Mouse (Mus musculus) granulocyte monocyte progenitor cell, adult 5-6 weeks (primary cell): Measurements from ENCODE around the gene Tns1. TPM values are rescaled to one million over a fixed set of nuclear protein-coding genes. Genes with fewer than 3 reads are reported as not detected.

ENCODE experiments used
- ATAC-seq: replicated peaks from 2 replicates; pipeline ENCODE4 v1.8.0; 2016; ENCODE audit warnings: mild to moderate bottlenecking, moderate TSS enrichment, inconsistent platforms; ENCODE audit not compliant: poor library complexity, severe bottlenecking
- total RNA-seq, 2 experiments: library from RNA; stranded (forward) in 1 of 2; stranded (reverse) in 1 of 2; fragments of 200-712, 200-1000 nt in 1 of 2; fragments of >200 nt in 1 of 2; fragmentation: Nextera tagmentation in 1 of 2; gene quantifications; 2 replicates each; pipeline ENCODE4 v1.2.3; 2014 to 2017

Tns1 gene
- total RNA-seq (2014; fragmentation: Nextera tagmentation) (10.9 and 29.0 TPM in 2 replicates), total RNA-seq (2017) (3.0 and 4.7 TPM in 2 replicates)

DNA sequence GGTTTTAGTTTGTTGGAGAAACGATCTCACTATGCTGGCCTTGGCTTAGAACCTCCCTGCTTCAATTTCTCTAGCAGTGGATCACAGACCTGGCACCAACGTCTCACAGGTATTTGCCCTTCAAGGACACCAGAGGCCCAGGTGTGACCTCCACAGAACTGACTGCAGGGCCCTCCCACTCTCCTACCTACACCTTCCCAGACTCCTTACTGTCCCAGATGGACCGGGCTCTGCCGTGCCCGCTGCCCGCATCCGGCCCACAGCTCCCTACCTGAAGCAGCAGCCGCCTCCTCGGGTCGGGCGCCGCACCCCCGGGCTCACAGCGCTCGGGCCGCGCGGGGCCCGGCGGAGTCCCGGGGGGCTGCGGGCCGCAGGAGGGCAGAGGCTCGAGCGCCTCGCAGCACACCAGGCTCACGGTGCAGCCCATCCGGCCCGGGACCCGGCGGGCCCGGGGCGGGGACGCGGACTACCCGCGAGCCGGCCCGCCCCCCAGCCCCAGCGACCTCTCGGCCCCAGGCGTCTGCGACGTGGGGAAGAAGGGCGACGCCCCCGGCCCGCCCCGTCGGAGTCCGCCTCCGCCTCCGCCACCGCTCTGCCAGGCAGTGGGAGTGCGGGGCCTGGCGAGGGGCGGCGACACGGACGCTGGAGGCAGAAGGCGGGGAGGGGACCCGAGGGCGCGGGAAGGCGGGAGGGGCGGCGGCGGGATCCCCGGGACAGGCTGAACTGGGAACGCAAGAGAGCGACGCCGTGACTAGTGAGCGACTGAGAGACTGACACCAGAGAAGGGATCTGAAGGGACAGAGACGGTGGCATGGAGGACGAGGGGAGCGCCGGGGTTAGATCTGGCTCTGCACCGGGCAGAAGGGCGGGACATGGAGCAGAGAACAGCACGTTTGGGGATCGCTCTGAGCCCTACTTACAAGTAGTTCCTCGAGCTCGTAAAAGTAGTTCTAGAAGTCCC, at the start of gene Tns1:
Tns1 (minus strand) TSS at position 429 of the 961 bp plus-strand sequence.
- peak; percentile 73 for ATAC-seq

DNA sequence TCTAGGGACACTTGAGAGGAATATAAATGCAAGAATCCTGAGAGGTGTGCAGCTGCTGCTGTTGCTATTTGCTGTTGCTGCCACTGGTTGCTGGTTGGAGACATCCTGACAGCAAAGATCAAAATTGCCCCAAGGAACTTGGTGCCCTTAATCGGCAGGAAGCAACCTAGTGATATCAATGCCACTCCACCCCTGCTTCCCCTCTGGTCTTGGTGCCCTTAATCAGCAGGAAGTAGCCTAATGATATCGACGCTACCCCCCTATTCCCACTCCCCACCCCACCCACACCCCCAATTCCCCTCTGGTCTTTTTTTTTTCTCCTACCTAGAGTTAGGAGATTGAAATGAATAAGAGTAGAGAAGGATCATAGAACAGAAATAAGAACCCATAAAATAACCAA, 48.5 kb upstream of the Tns1 start:
- ATAC-seq, result no peak

DNA sequence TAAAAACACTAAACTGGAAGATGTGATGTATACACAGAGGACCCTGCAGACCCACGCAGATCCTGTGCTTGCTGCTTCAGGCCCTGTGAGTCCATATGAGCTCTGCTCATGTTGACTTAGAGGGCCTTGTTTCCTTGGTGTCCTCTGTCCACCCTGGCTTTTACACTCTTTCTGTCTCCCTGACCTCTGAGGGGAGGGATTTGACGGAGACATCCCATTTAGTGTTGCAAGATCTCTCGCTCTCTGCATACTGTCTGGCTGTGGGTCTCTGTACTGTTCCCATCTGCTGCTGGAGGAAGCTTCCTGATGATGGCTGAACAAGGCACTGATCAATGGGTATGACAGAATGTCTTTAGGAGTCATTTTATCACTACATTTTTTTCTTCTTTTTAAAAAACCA, 45.5 kb upstream of the Tns1 start:
- no peak for ATAC-seq

DNA sequence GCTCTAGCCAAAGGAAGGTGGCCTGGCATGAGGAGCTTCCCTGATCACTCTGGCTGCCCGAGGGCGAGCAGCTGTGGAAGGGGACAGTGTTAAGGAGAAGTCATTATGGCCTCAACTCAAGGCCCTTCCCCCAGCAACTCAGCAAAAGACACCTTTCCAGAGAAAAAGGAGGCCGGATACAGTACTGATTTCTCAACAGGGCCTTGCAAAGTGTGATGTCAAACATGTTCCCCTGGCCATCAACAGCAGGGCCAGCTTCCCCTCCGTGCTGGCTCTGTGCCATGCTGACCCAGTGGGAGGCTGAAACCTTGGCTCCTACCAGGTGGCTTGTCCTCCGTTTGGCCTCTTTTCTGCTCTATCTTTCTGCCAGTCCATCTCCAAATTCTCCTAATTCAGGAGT, 42.9 kb upstream of the Tns1 start:
- peak; percentile 92 for ATAC-seq

DNA sequence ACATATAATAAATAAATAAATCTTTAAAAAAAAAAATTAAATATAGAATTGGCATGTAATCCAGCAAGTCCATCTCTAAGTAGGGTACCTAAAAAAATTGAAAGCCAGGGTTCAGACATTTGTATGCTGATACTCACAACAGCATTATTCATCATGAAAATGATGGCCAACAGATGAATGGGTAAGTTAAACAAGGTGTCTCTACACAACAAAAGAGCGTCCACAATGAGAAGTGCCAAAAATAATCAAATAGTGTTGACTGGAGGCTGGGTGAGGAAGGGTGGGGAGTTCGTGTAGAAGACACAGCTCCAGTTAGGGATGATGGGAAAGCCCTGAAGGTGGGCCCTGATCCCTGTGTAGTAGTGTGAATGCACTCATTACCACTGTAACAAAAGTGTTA, 35.8 kb upstream of the Tns1 start:
- no peak for ATAC-seq

DNA sequence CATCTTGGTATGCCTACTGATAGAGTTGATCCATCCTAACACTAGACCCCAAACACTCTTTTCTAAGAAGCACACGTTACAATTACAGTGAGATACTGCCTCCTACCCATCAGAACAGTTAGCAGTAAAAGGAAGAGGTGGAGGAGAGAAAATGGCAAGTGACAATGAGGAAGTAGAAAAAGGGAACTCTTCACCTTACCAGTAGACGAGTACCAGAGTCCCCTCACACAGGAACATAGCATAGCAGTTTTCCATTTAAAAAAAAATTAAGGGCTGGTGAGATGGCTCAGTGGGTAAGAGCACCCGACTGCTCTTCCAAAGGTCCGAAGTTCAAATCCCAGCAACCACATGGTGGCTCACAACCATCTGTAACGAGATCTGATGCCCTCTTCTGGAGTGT, 35.4 kb upstream of the Tns1 start:
- ATAC-seq, result peak; percentile 61

DNA sequence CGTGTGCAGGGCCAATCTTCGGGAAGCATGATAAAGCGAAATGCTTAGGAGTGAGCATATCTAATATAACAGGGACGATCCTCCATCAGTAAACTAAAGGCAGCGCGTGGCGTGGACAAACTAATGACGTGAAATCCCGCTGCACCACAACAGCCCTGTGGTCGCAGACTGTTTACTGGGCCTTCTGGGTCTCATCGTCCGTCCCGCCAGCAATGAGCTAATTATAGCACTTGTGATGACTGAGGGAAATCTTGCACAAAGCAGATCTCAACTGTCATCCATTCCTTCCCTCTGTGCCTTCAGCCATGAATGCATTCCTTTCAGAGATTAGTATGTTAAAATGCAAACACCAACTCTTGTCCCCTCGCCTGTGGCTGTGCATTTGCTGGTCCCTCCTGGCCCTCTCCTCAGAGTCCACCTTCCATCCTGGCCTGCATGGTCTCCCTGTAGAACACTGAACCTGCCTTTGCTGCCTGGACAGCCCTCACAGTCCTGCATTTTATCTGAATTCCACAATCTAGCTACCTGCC, 32.2 kb upstream of the Tns1 start:
- ATAC-seq, result peak; percentile 43

DNA sequence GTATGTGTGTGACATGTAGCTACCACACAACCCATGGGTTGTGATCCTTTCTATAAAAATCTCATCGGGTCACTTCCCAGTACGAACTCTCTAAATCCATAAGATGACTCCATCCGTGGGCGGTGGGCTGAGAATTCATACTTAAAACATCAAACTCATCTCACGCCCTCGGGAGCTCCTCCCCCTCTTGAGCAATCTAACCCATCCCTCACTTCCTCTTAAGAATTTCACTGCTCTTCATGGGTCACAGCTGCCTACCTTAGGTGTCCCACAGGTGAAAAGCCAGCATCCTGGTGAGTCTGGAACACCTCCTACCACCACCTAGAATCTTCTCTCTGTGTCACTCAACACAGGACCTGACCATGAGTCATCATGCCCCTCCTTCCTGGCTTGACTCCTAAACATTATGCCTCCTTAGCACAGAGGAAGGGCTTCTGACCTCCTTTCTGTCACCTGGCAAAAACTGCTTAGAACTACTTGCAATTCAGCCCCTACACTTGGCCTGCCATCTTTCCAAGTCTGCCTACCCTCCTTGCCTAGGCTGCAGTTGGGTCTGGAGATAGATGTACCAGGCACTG, 31.3 kb upstream of the Tns1 start:
- peak; percentile 54 for ATAC-seq

DNA sequence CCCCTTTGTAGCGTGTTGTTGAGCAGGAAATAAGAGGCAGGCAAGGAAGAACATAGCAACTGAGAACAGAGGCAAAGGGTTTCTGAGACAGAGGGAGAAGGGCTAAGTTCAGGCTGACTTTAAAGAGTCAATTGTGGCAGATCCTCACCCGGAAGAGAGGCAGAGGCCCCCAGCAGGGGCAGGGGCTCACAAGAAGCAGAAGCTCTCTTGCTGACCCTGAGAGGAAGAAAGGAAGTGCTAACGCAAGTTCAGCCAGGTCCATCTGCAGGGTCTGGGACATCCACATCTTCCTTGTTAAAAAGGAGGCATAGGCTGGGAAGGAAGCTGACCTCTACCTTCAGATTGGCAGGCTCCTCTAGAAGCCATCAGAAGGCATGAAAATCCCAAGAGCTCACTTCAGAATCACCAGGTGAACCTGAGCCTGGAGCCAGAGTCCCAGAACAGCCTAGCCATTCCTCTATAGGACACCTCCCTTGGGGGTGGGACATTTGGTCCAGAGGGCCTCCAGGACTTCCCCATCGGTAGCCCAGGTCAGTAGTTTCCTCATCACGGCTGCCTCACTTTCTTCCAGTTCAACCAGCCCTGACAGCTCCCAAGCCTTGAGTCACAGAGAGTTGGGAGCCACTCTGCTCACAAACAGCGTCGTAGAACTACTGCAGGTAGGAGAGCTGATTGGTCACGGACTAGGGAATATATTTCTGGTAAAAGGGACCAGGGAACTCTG, 29.4 kb upstream of the Tns1 start, which contains the start of gene Cxcr2:
Cxcr2 (plus strand) TSS at position 529 of the 724 bp plus-strand sequence.
- ATAC-seq, result peak; percentile 20; the same call in 1 of the 2 replicates

DNA sequence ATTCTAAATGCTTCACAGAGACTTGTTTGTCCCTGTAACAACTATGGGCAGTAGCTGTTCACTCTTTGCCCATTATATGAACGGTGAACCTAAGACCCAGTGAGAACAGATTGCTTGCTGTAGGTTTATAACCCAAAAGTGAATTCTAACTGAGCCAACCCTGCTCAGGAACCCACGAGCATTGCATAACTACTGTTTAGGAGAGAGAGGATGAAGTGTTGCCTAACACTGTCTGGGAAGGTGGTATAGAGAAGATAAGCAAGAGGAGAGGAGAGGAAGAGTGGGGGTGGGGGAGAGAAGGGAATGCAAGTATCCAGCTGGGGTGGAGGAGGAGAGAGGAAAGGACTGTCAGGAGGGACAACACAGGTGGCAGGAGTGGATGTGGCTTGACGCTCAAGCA, 26.8 kb upstream of the Tns1 start:
- peak; percentile 57 for ATAC-seq

DNA sequence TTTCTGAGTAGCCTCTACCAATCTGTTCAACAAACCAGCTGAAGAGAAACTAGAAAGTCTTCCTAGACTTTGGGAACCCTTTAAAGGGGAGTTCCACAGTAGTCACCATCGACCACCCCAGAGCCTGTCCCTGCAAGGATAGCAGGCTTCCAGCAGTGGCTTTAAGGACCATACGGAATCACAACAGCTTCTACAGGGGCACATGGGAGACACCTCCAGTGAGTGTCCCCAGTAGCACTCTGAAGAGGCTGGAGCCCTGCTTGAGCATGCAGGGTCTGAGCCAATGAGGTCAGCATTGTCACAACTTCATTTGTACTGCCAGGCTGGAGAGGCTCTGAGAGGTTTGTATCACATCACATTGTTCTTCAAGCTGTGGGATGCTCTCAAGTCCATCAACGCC, 25.9 kb upstream of the Tns1 start:
- ATAC-seq, result no peak

DNA sequence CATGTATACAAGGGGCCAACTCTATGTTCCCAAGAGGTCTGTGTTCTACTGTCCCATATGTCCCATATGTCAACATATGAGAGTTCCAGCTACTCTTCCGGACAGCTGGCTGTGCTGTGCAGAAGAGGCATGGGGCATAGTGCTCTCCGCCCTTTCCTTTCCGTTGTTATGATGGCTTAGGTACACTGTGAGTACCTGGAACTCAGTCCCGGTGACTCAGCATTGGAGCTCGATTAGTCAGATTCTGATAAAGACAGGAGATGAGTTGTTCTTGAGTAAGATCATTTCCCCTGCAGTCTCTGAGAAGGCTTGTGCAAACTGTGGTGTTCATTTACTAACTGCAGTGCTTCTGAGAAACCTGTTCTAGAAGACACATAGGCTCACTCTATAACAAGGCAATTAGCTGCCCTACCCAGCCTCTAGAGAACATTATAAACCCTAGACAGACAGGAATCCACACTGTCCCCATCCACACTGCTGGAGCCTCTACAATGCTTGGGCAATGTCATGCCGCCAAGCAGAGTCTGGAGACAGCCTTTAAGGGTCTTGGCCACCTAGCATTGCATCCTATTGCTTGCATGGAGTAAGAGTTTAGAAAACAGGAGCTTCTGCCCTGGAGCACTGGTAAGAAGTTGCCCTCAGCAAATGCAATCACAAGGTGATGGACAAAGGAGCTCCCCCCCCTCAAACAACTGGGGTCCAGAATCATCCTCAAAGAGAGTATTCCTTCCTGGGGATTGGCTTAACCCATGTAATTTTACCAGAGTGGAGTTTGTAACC, 25.0 kb upstream of the Tns1 start:
- ATAC-seq, result peak; percentile 19

DNA sequence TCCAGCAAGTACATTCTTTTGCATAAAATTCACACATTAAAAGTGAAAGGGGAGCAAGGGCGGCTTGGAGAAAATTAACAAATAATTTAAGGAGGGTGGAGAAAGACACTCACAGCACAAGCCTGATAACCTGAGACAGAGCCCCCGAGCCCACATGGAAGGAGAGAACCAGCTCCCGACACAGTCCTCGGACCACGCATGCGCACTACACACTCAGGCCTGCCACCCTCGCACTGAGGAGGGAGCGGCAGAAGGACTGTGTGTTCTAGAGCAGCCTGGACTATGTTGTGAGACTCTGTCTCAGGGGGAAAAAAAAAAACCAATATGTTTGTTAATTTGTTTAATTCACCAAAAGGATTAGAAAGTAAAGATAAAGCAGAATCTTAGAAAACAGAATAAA, 17.5 kb upstream of the Tns1 start:
- ATAC-seq, result no peak

DNA sequence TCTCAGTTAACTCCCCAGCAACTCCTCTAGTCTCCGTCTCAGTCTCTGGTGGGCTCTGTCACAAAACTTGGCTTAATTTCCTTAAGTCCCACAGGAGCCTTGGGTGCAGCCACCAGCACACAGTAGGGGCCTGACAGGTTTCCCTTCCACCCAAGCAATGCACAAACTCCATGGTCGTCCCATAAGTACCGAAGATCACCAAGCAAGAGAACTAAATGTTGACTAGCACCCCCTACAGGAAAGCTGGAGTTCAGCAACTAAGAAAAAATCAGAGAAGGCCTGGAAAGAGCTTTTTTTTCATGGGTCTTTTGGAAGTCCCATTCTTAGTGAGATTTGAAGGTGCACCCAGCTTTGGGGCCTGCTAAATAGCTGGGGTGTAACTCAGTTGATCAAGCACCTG, 15.2 kb upstream of the Tns1 start:
- peak; percentile 39; the same call in 1 of the 2 replicates for ATAC-seq

DNA sequence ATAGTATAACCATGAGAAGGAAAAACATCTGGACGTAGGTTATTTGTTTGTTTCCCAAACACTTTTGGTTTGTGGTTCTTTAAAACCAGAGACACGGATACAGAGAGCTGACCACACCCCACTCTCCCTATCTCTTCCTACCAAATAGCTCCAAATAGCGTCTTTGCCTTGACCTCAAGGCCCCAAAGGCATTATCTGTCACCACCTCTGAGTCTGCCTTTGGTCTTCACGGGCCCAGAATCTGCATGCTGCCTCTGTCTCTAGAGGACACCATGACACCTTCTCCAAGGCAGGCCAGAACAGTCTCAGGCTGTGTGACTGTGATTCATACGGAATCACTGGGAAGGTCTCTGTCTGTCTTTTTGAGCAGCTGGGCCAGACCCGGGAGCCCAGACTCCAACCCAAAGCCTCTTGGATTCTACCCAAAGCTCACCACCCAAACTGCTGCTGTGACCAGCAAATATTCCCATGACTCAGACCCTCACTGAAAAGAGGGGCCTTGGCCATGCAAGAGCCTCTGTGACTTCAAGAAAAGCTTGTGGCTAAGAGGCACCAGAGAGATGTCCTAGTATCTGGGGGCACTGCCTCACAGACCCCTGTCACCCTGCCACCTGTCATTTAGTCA, 11.2 kb upstream of the Tns1 start:
- ATAC-seq, result no peak

DNA sequence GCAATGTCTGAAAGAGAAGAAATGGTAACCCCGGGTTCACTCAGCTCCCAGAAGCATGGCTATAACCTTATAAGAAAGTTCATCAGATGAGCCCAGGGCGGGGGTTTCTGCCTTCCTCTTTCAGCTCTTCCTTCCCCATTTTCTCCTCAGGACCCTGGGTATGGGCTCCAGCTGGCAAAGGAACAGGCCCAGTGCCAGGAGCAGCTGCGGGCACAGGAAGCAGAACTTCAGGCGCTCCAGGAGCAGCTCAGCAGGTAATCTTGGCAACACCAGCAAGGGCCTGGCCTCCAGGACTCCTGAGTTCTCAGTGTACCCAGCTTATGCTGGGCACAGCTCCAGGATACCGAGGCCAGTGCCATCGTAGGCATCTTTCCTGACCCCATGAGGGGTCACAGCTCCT, 9.7 kb upstream of the Tns1 start:
- ATAC-seq, result peak; percentile 87

DNA sequence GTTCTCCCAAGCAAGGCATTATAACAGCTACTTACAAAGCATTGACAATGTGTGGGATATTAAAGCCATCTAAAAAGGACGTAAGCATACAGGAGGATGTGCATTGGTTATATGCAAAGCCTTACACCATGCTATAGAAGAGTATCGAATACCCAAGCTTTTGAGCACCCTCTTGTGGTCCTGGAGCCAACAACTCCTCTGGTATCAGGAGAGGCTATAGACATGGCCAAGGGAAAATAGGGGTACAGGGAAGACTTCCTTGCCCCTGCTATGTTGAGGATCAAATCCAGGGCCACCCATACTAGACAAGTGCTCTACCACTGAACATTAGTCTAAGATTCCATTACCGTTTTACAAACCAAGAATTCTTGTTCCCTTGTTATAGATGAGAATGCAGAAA, 7.8 kb upstream of the Tns1 start:
- ATAC-seq, result no peak

DNA sequence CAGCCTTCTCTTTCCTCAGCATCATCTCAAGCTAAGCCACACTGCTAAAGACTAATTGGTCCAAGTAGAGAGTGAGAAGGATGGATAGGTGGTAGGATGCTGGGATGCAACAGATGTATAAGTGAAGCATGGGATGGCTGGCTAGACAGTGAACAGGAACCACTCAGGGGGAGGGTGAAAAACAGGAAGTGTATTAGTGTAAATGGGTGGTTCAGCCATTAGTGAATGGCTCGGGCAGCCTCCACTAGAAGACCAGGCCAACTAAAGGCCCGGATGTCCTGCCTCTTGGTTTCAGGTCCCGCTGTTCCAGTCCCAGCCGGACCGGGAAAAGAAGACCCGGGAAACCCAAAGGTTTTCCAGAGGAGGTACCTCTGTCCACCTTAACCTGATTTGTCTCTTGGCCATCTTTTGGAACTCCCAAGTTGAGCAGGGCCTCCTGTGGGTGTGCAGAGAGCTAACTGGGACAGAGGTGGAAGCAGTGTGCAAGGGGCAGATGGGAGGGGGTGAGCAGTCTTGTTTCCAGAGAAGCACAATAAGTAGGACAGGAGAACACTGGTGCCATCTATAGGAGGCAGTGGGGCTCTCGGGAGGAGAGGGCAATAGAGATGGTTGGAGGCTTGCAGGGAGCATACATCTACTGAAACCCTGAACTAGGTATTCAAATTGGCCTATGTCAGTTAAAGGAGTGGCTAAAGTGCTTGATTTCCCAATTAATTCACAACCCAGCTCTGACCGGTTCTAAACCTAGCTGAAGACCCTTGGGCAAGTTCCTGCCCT, 6.8 kb upstream of the Tns1 start:
- peak; percentile 38 for ATAC-seq
